Mouse (Mus musculus): ENCODE measurements around the gene Pdia5. TPM values are rescaled to one million over a fixed set of nuclear protein-coding genes. Genes with fewer than 3 reads are reported as not detected.
A peak's percentile ranks its signal among the peaks of the same experiment; 100 is the strongest.

Pdia5 gene
- polyA plus RNA-seq, 1 experiment from 2014 or later = 6.2 TPM

DNA sequence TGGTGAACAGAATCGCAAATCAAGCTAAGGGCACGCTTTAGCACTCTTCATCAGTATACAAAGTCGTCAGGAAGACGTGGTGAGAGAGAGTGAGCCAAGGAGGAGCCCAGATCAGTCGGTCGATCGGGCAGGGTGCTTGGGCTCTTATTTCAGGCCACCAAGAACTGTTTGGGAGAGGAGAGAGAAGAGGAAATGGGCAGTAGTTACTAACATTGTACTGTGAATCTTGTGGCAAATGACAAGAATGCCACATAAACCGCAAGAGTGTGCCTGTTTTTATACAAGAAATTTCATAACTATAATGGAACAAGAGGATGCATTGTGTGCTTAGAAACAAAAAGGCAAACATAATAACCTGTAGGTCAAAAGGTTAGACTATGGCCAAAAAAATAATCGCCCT, 110.6 kb downstream of the Pdia5 start:
- WGBS = 84% methylated on average over 9 of the region's 9 CpGs
- Histone ChIP-seq H3K36me3 (ENCODE audit: control insufficient read depth, insufficient read depth, low read length) (no peaks in the 10 kb centered on the region), H3K4me3 (replicated peaks; ENCODE audit: low read depth, low read length) (no peak overlapping the region), H3K27ac (replicated peaks; ENCODE audit: low read depth, low read length) (no peak overlapping the region), H3K9ac (replicated peaks; ENCODE audit: low read length) (no peak overlapping the region), H3K4me2 (ENCODE audit: low read length) (no peak overlapping the region), H3K9me3 (ENCODE audit: control insufficient read depth, low read length) (no peaks in the 10 kb centered on the region), H3K4me1 (ENCODE audit: control insufficient read depth, insufficient read depth, low read length) (no peaks in the 10 kb centered on the region), H3K27me3 (ENCODE audit: control insufficient read depth, insufficient read depth, low read length) (no peaks in the 10 kb centered on the region)
- ATAC-seq (ENCODE audit: low FRiP score, low TSS enrichment) = no peak
- no peak for DNase-seq

DNA sequence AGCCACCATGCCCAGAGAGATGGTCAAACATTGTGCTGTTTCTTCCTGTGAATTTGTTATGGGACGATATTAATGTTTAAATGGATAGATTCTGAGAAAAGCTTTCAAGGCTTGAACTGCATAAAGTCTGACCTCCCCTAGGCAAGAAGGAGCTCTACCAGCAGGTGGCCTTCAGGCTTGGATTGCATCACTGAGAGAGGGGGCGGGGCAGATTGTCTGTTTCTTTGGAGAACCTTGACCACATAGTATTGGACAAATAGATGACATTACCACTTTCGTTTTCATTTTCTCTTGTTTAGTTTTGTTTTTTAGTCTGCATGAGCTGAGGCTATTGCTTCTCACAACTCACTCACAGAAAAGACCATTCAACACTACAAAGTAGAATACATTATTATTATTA, 111.3 kb downstream of the Pdia5 start:
- Histone ChIP-seq H3K9ac (replicated peaks; ENCODE audit: low read length) (no peak overlapping the region), H3K9me3 (ENCODE audit: control insufficient read depth, low read length) (no peaks in the 10 kb centered on the region), H3K4me3 (replicated peaks; ENCODE audit: low read depth, low read length) (no peak overlapping the region), H3K4me2 (ENCODE audit: low read length) (no peak overlapping the region), H3K27ac (replicated peaks; ENCODE audit: low read depth, low read length) (no peak overlapping the region), H3K4me1 (ENCODE audit: control insufficient read depth, insufficient read depth, low read length) (no peaks in the 10 kb centered on the region), H3K36me3 (ENCODE audit: control insufficient read depth, insufficient read depth, low read length) (no peaks in the 10 kb centered on the region), H3K27me3 (ENCODE audit: control insufficient read depth, insufficient read depth, low read length) (no peaks in the 10 kb centered on the region)
- WGBS = 88% methylated on average over 3 of the region's 3 CpGs
- no peak for DNase-seq
- ATAC-seq (ENCODE audit: low FRiP score, low TSS enrichment) = no peak

DNA sequence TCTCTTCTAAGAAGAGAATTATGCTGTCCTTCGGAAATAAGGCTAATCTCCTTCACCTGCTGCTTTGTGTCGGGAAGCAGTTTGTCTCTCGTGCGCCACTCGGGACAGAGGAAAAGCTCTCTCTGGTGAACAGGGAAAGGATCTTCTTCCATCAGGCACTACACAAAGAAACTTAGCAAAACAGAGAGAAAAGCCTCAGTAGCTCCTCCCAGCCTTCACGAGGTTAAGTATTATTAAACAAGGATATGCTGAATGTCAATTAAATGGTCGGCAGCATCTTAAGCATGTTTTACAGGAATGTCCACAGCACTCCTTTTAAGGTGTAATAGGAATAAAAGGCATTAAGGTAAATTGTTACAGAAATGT, 126.6 kb downstream of the Pdia5 start:
- DNase-seq (no peak), ATAC-seq (ENCODE audit: low FRiP score, low TSS enrichment) (no peak)
- Histone ChIP-seq H3K27ac (replicated peaks; ENCODE audit: low read depth, low read length) (peak overlapping the region; percentile 89), H3K4me2 (ENCODE audit: low read length) (peak overlapping the region; percentile 92), H3K36me3 (ENCODE audit: control insufficient read depth, insufficient read depth, low read length) (0 out of 2 replicates have a peak, but pooled peaks cover under 1% of the 10 kb centered on the region), H3K4me1 (ENCODE audit: control insufficient read depth, insufficient read depth, low read length) (0 out of 2 replicates have a peak, but pooled peaks cover 6% of the 10 kb centered on the region), H3K27me3 (ENCODE audit: control insufficient read depth, insufficient read depth, low read length) (no peaks in the 10 kb centered on the region), H3K4me3 (replicated peaks; ENCODE audit: low read depth, low read length) (peak overlapping the region; percentile 90), H3K9me3 (ENCODE audit: control insufficient read depth, low read length) (no peaks in the 10 kb centered on the region), H3K9ac (replicated peaks; ENCODE audit: low read length) (peak overlapping the region; percentile 89)
- 0% methylated on average over 7 of the region's 7 CpGs for WGBS

DNA sequence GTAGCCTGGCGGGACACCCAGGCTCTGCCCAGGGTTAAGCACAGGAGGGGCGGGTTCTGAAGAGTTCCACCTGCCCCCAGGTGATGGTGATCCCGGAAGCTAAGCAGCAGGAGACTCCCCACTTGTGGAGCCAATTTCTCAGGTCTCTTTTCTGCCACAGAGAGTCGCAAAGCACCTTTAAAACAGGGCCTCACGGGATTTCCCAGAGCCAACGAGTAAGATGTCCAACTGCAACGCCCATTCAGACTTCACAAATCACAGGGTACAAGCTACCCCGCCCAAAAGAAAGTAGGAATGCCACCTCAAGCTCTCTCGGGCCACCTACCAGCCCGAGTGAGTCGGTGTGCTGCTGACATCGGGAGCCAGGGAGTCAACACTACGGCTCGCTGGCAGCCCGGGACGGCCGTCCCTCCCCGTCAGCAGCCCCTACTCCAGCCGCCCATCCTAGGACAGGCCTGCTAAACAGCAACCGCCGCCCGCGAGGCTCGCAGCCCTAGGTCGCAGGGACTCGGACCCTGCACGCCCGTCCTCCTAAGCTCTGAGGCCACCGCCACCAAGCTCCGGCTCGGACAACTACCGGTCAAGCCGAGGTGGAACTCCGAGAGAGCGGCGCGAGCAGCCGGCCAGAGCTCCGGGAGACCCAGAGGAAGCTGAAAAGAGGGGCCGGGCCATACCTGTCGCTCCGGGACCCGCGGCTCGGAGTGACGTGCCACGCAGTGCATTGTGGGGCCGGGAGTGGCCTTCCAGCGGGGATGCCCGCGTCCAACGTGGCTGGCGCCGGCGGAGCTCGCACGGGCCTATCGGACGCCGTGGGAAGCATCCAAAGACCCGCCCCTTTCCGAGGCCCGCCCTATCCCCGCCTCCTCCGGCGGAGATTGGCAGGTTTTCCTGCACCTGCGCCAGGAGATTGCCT, 127.3 kb downstream of the Pdia5 start, which contains the start of gene Sec22a:
Gene Sec22a, minus strand, starts transcription at position 769 of the 913 bp plus-strand sequence.
- Histone ChIP-seq H3K9me3 (ENCODE audit: control insufficient read depth, low read length) (no peaks in the 10 kb centered on the region), H3K4me3 (replicated peaks; ENCODE audit: low read depth, low read length) (peak within 1 kb of the TSS; percentile 90), H3K4me2 (ENCODE audit: low read length) (peak within 1 kb of the TSS; percentile 92), H3K27me3 (ENCODE audit: control insufficient read depth, insufficient read depth, low read length) (no peaks in the 10 kb centered on the region), H3K27ac (replicated peaks; ENCODE audit: low read depth, low read length) (peak within 1 kb of the TSS; percentile 89), H3K9ac (replicated peaks; ENCODE audit: low read length) (peak within 1 kb of the TSS; percentile 89), H3K4me1 (ENCODE audit: control insufficient read depth, insufficient read depth, low read length) (0 out of 2 replicates have a peak, but pooled peaks cover 6% of the 10 kb centered on the region), H3K36me3 (ENCODE audit: control insufficient read depth, insufficient read depth, low read length) (0 out of 2 replicates have a peak, but pooled peaks cover 4% of the 10 kb centered on the region)
- DNase-seq (peak; percentile 99), ATAC-seq (ENCODE audit: low FRiP score, low TSS enrichment) (peak; percentile 100)
- under 1% methylated on average over 67 of the region's 67 CpGs for WGBS

DNA sequence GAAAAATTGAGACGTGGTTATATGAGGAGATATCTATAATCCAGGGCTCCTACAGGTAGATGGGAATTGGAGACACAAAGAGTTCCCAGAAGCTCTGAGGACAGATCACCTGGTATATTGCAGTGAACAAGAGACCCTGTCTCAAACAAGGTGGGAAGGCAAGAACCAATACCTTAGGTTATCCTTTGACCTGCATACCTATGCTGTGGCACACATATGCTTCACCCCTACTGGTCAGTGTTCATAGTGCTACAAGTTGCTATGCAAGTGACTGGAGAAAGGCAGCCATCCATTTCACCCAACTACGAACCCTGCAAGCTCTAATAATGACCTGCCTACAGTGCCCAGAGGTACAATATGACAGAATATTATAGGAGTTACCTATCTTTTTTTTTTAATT, 128.5 kb downstream of the Pdia5 start:
- WGBS = 82% methylated on average over 2 of the region's 2 CpGs

DNA sequence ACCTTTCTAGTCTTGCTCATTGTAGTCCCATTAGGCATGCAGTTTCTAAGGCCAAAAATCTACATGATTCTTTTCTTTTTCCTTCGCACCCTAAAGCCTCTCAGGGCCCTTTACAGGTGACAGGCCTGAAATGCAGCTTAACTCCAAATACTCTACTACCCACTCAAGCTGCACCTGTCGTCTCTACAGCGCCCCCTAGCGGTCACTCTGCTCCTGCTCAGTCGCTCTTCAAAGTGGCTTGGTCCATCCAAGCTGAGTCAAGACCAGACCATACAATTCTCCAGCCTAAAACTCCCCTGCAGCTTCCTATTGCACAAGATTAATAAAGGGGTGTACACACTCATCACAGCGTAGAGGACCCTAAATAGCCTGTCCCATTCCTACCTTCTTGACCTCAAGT, 130.1 kb downstream of the Pdia5 start:
- Histone ChIP-seq H3K9ac (replicated peaks; ENCODE audit: low read length) (no peak overlapping the region), H3K27me3 (ENCODE audit: control insufficient read depth, insufficient read depth, low read length) (no peaks in the 10 kb centered on the region), H3K36me3 (ENCODE audit: control insufficient read depth, insufficient read depth, low read length) (0 out of 2 replicates have a peak, but pooled peaks cover 10% of the 10 kb centered on the region), H3K4me2 (ENCODE audit: low read length) (no peak overlapping the region), H3K4me1 (ENCODE audit: control insufficient read depth, insufficient read depth, low read length) (0 out of 2 replicates have a peak, but pooled peaks cover 6% of the 10 kb centered on the region), H3K9me3 (ENCODE audit: control insufficient read depth, low read length) (no peaks in the 10 kb centered on the region), H3K4me3 (replicated peaks; ENCODE audit: low read depth, low read length) (no peak overlapping the region), H3K27ac (replicated peaks; ENCODE audit: low read depth, low read length) (no peak overlapping the region)
- ATAC-seq (ENCODE audit: low FRiP score, low TSS enrichment) (no peak), DNase-seq (peak; percentile 66)
- WGBS = 28% methylated on average over 6 of the region's 6 CpGs

More for the DNA sequence above, 128.5 kb downstream of the Pdia5 start:
- no peak for DNase-seq
- Histone ChIP-seq H3K4me1 (ENCODE audit: control insufficient read depth, insufficient read depth, low read length) (0 out of 2 replicates have a peak, but pooled peaks cover 6% of the 10 kb centered on the region), H3K4me3 (replicated peaks; ENCODE audit: low read depth, low read length) (no peak overlapping the region), H3K27me3 (ENCODE audit: control insufficient read depth, insufficient read depth, low read length) (no peaks in the 10 kb centered on the region), H3K36me3 (ENCODE audit: control insufficient read depth, insufficient read depth, low read length) (0 out of 2 replicates have a peak, but pooled peaks cover 6% of the 10 kb centered on the region), H3K4me2 (ENCODE audit: low read length) (no peak overlapping the region), H3K9me3 (ENCODE audit: control insufficient read depth, low read length) (no peaks in the 10 kb centered on the region), H3K27ac (replicated peaks; ENCODE audit: low read depth, low read length) (no peak overlapping the region), H3K9ac (replicated peaks; ENCODE audit: low read length) (no peak overlapping the region)
- no peak for ATAC-seq (ENCODE audit: low FRiP score, low TSS enrichment)

DNA sequence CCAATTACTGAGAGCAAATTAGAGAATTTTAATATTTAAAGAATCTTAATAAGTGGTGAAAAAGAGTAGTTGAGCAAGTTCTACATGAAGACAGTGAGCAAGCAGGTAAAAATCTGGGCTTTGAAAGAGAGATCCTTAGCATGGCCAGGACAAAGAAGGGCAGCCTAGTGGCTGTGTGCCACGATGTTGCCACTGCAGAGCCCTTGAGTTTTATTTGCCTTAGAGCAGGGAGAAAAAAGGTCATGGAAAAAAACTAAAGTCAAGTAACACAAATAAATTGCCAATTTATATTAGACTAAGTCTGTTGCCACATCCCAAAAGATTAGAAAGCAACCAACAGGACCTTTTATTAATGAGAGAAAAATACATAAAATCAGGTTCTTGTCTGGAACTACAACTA, 133.2 kb downstream of the Pdia5 start:
- Histone ChIP-seq H3K36me3 (ENCODE audit: control insufficient read depth, insufficient read depth, low read length) (0 out of 2 replicates have a peak, but pooled peaks cover 13% of the 10 kb centered on the region), H3K9me3 (ENCODE audit: control insufficient read depth, low read length) (no peaks in the 10 kb centered on the region), H3K4me1 (ENCODE audit: control insufficient read depth, insufficient read depth, low read length) (no peaks in the 10 kb centered on the region), H3K27ac (replicated peaks; ENCODE audit: low read depth, low read length) (no peak overlapping the region), H3K9ac (replicated peaks; ENCODE audit: low read length) (no peak overlapping the region), H3K27me3 (ENCODE audit: control insufficient read depth, insufficient read depth, low read length) (no peaks in the 10 kb centered on the region), H3K4me2 (ENCODE audit: low read length) (no peak overlapping the region), H3K4me3 (replicated peaks; ENCODE audit: low read depth, low read length) (no peak overlapping the region)
- WGBS = 97% methylated on average over 1 of the region's 1 CpGs
- DNase-seq (no peak), ATAC-seq (ENCODE audit: low FRiP score, low TSS enrichment) (no peak)
